Mouse (Mus musculus) embryo, embryonic 11.5 days (tissue): Measurements from ENCODE around the gene Pla2g2c.

Experiments
- DNase-seq: peaks from one replicate; pipeline ENCODE4 v3.0.0-alpha.2; 2012; ENCODE audit warnings: low read depth, low spot score

Pla2g2c gene

GRCm38 (mm10) chr4:138709246-138709645 lies 15.3 kb upstream of the Pla2g2c start:
- DNase-seq = no peak

GRCm38 (mm10) chr4:138709944-138710343 lies 14.6 kb upstream of the Pla2g2c start:
- DNase-seq = no peak

GRCm38 (mm10) chr4:138710633-138711032 lies 14.0 kb upstream of the Pla2g2c start:
- DNase-seq = no peak

GRCm38 (mm10) chr4:138711051-138711820 lies 13.4 kb upstream of the Pla2g2c start:
- no peak for DNase-seq

GRCm38 (mm10) chr4:138712096-138712495 lies 12.5 kb upstream of the Pla2g2c start:
- DNase-seq = no peak

- no peak for DNase-seq
Measured at GRCm38 (mm10) chr4:138712621-138713020, 12.0 kb upstream of the Pla2g2c start.

GRCm38 (mm10) chr4:138714186-138714585 lies 10.4 kb upstream of the Pla2g2c start:
- DNase-seq = no peak

GRCm38 (mm10) chr4:138716697-138717096 lies 7.9 kb upstream of the Pla2g2c start:
- DNase-seq = no peak

GRCm38 (mm10) chr4:138718586-138719263 lies 5.9 kb upstream of the Pla2g2c start:
- no peak for DNase-seq

- no peak for DNase-seq
Measured at GRCm38 (mm10) chr4:138719264-138719596, 5.4 kb upstream of the Pla2g2c start.

- DNase-seq = no peak
Measured at GRCm38 (mm10) chr4:138723493-138724281, 905 bp upstream of the Pla2g2c start.

- peak; percentile 51 for DNase-seq
Measured at GRCm38 (mm10) chr4:138725127-138725461, 502 bp downstream of the Pla2g2c start.

- no peak for DNase-seq
Measured at GRCm38 (mm10) chr4:138725751-138726150, 1.2 kb downstream of the Pla2g2c start.

GRCm38 (mm10) chr4:138729018-138729703 lies 4.6 kb downstream of the Pla2g2c start:
- no peak for DNase-seq

GRCm38 (mm10) chr4:138734105-138734504 lies 9.5 kb downstream of the Pla2g2c start:
- no peak for DNase-seq

- no peak for DNase-seq
Measured at GRCm38 (mm10) chr4:138734863-138735262, 10.3 kb downstream of the Pla2g2c start.

GRCm38 (mm10) chr4:138737031-138737430 lies 12.4 kb downstream of the Pla2g2c start, which contains the start of gene Ubxn10:
TSS of gene Ubxn10 (minus strand) at chr4:138737167.
- DNase-seq = no peak

GRCm38 (mm10) chr4:138739136-138739851 lies 14.7 kb downstream of the Pla2g2c start:
- no peak for DNase-seq

GRCm38 (mm10) chr4:138745884-138746283 lies 21.3 kb downstream of the Pla2g2c start:
- DNase-seq = no peak

- no peak for DNase-seq
Measured at GRCm38 (mm10) chr4:138746866-138747265, 22.3 kb downstream of the Pla2g2c start.

GRCm38 (mm10) chr4:138747851-138748250 lies 23.3 kb downstream of the Pla2g2c start:
- DNase-seq = no peak
